Mouse (Mus musculus): ENCODE measurements around the gene Nek6. TPM values are rescaled to one million over a fixed set of nuclear protein-coding genes. Genes with fewer than 3 reads are reported as not detected.
A peak's percentile ranks its signal among the peaks of the same experiment; 100 is the strongest.

Nek6 gene
- 68.8 and 77.5 TPM in 2 replicates for polyA plus RNA-seq (2016; fragmentation: Nextera tagmentation; extraction: Ambion mirVana)

- H3K27ac ChIP-seq, result peak within 1 kb of the TSS; percentile 98
- DNase-seq (ENCODE audit: low spot score), result peak; percentile 73
- under 1% methylated on average over 90 of the region's 90 CpGs for WGBS
- peaks cover 53% of the 10 kb centered on the region for H3K4me1 ChIP-seq (replicated peaks)
- no peaks in the 10 kb centered on the region for H3K36me3 ChIP-seq
- H3K27me3 ChIP-seq (ENCODE audit: insufficient read depth, poor library complexity, severe bottlenecking), result no peaks in the 10 kb centered on the region
- H3K4me3 ChIP-seq, result peak within 1 kb of the TSS; percentile 85
- no peaks in the 10 kb centered on the region for H3K9me3 ChIP-seq
Measured at GRCm38 (mm10) chr2:38511487-38512307, at the start of gene Nek6. Gene Nek6, plus strand, starts transcription at chr2:38511643.

GRCm38 (mm10) chr2:38462323-38462722 is 49.1 kb upstream of the Nek6 start:
- 79% methylated on average over 3 of the region's 3 CpGs for WGBS
- Histone ChIP-seq H3K4me1 (replicated peaks) (no peaks in the 10 kb centered on the region), H3K27ac (no peak overlapping the region), H3K4me3 (no peak overlapping the region), H3K9me3 (no peaks in the 10 kb centered on the region), H3K27me3 (ENCODE audit: insufficient read depth, poor library complexity, severe bottlenecking) (0 out of 2 replicates have a peak, but pooled peaks cover 5% of the 10 kb centered on the region), H3K36me3 (no peaks in the 10 kb centered on the region)
- no peak for DNase-seq (ENCODE audit: low spot score)

GRCm38 (mm10) chr2:38468845-38469244 is 42.6 kb upstream of the Nek6 start:
- Histone ChIP-seq H3K4me3 (no peak overlapping the region), H3K36me3 (no peaks in the 10 kb centered on the region), H3K9me3 (no peaks in the 10 kb centered on the region), H3K27me3 (ENCODE audit: insufficient read depth, poor library complexity, severe bottlenecking) (no peaks in the 10 kb centered on the region), H3K27ac (no peak overlapping the region), H3K4me1 (replicated peaks) (no peaks in the 10 kb centered on the region)
- WGBS, result 87% methylated on average over 4 of the region's 4 CpGs
- DNase-seq (ENCODE audit: low spot score), result no peak

GRCm38 (mm10) chr2:38471745-38472144 is 39.7 kb upstream of the Nek6 start:
- WGBS, result 89% methylated on average over 5 of the region's 5 CpGs
- Histone ChIP-seq H3K9me3 (no peaks in the 10 kb centered on the region), H3K4me3 (no peak overlapping the region), H3K27me3 (ENCODE audit: insufficient read depth, poor library complexity, severe bottlenecking) (no peaks in the 10 kb centered on the region), H3K4me1 (replicated peaks) (no peaks in the 10 kb centered on the region), H3K36me3 (no peaks in the 10 kb centered on the region), H3K27ac (no peak overlapping the region)
- no peak for DNase-seq (ENCODE audit: low spot score)

- no peaks in the 10 kb centered on the region for H3K9me3 ChIP-seq
- H3K27me3 ChIP-seq (ENCODE audit: insufficient read depth, poor library complexity, severe bottlenecking), result no peaks in the 10 kb centered on the region
- no peaks in the 10 kb centered on the region for H3K36me3 ChIP-seq
- DNase-seq (ENCODE audit: low spot score), result no peak
- H3K4me3 ChIP-seq, result no peak overlapping the region
- H3K4me1 ChIP-seq (replicated peaks), result no peaks in the 10 kb centered on the region
- H3K27ac ChIP-seq, result no peak overlapping the region
Measured at GRCm38 (mm10) chr2:38472829-38473228, 38.6 kb upstream of the Nek6 start.

- no peak for DNase-seq (ENCODE audit: low spot score)
- WGBS, result 81% methylated on average over 9 of the region's 9 CpGs
Measured at GRCm38 (mm10) chr2:38476871-38477496, 34.5 kb upstream of the Nek6 start.

GRCm38 (mm10) chr2:38477497-38477873 is 34.0 kb upstream of the Nek6 start:
- no peaks in the 10 kb centered on the region for H3K27me3 ChIP-seq (ENCODE audit: insufficient read depth, poor library complexity, severe bottlenecking)
- H3K4me1 ChIP-seq (replicated peaks), result no peaks in the 10 kb centered on the region
- H3K4me3 ChIP-seq, result no peak overlapping the region
- no peak for DNase-seq (ENCODE audit: low spot score)
- no peak overlapping the region for H3K27ac ChIP-seq
- no peaks in the 10 kb centered on the region for H3K36me3 ChIP-seq
- WGBS, result 92% methylated on average over 9 of the region's 9 CpGs
- H3K9me3 ChIP-seq, result no peaks in the 10 kb centered on the region

More at GRCm38 (mm10) chr2:38476871-38477496, 34.5 kb upstream of the Nek6 start:
- no peaks in the 10 kb centered on the region for H3K36me3 ChIP-seq
- no peak overlapping the region for H3K27ac ChIP-seq
- H3K4me1 ChIP-seq (replicated peaks), result no peaks in the 10 kb centered on the region
- no peaks in the 10 kb centered on the region for H3K27me3 ChIP-seq (ENCODE audit: insufficient read depth, poor library complexity, severe bottlenecking)
- H3K4me3 ChIP-seq, result no peak overlapping the region
- H3K9me3 ChIP-seq, result no peaks in the 10 kb centered on the region

GRCm38 (mm10) chr2:38478683-38479082 is 32.8 kb upstream of the Nek6 start:
- Histone ChIP-seq H3K27me3 (ENCODE audit: insufficient read depth, poor library complexity, severe bottlenecking) (no peaks in the 10 kb centered on the region), H3K4me1 (replicated peaks) (no peaks in the 10 kb centered on the region), H3K27ac (no peak overlapping the region), H3K36me3 (no peaks in the 10 kb centered on the region), H3K9me3 (no peaks in the 10 kb centered on the region), H3K4me3 (no peak overlapping the region)
- WGBS, result 91% methylated on average over 4 of the region's 4 CpGs
- no peak for DNase-seq (ENCODE audit: low spot score)

GRCm38 (mm10) chr2:38479541-38479940 is 31.9 kb upstream of the Nek6 start:
- Histone ChIP-seq H3K27ac (no peak overlapping the region), H3K4me3 (no peak overlapping the region), H3K27me3 (ENCODE audit: insufficient read depth, poor library complexity, severe bottlenecking) (no peaks in the 10 kb centered on the region), H3K4me1 (replicated peaks) (no peaks in the 10 kb centered on the region), H3K36me3 (no peaks in the 10 kb centered on the region), H3K9me3 (no peaks in the 10 kb centered on the region)
- DNase-seq (ENCODE audit: low spot score), result no peak
- 82% methylated on average over 3 of the region's 3 CpGs for WGBS

- Histone ChIP-seq H3K27ac (peak overlapping the region; percentile 8; the same call in 1 of the 2 replicates), H3K27me3 (ENCODE audit: insufficient read depth, poor library complexity, severe bottlenecking) (no peaks in the 10 kb centered on the region), H3K4me1 (replicated peaks) (peaks cover 3% of the 10 kb centered on the region; the same call in 1 of the 2 replicates), H3K36me3 (no peaks in the 10 kb centered on the region), H3K4me3 (no peak overlapping the region), H3K9me3 (no peaks in the 10 kb centered on the region)
- 83% methylated on average over 6 of the region's 6 CpGs for WGBS
- no peak for DNase-seq (ENCODE audit: low spot score)
Measured at GRCm38 (mm10) chr2:38481166-38481778, 30.2 kb upstream of the Nek6 start.

GRCm38 (mm10) chr2:38482122-38482521 is 29.3 kb upstream of the Nek6 start:
- 84% methylated on average over 3 of the region's 3 CpGs for WGBS
- H3K27ac ChIP-seq, result no peak overlapping the region
- peaks cover 3% of the 10 kb centered on the region; the same call in 1 of the 2 replicates for H3K4me1 ChIP-seq (replicated peaks)
- no peaks in the 10 kb centered on the region for H3K9me3 ChIP-seq
- H3K36me3 ChIP-seq, result no peaks in the 10 kb centered on the region
- no peak for DNase-seq (ENCODE audit: low spot score)
- H3K4me3 ChIP-seq, result no peak overlapping the region
- H3K27me3 ChIP-seq (ENCODE audit: insufficient read depth, poor library complexity, severe bottlenecking), result no peaks in the 10 kb centered on the region

GRCm38 (mm10) chr2:38483058-38483704 is 28.3 kb upstream of the Nek6 start:
- Histone ChIP-seq H3K4me3 (no peak overlapping the region), H3K9me3 (no peaks in the 10 kb centered on the region), H3K27me3 (ENCODE audit: insufficient read depth, poor library complexity, severe bottlenecking) (no peaks in the 10 kb centered on the region), H3K27ac (no peak overlapping the region), H3K4me1 (replicated peaks) (peaks cover 3% of the 10 kb centered on the region; the same call in 1 of the 2 replicates), H3K36me3 (no peaks in the 10 kb centered on the region)
- WGBS, result 91% methylated on average over 7 of the region's 7 CpGs
- no peak for DNase-seq (ENCODE audit: low spot score)
